Mouse (Mus musculus) subcutaneous adipose tissue, adult 2 months (tissue): ENCODE data around the gene Olfr49. TPM values are rescaled to one million over a fixed set of nuclear protein-coding genes. Genes with fewer than 3 reads are reported as not detected.

Experiments used
- polyA plus RNA-seq: library from polyadenylated mRNA; depleted of rRNA; stranded (reverse); fragments of >200 nt; gene quantifications from 2 replicates; pipeline ENCODE4 v1.2.3, GENCODE M21; 2012; ENCODE audit warnings: low replicate concordance; rRNA removed

Olfr49 gene
- not detected in 2 replicates for polyA plus RNA-seq

GRCm38 (mm10) chr14:54284839-54285238 lies at the start of gene Olfr49:
Gene Olfr49, minus strand, starts transcription at chr14:54284939.

GRCm38 (mm10) chr14:54253741-54254291 lies 30.9 kb downstream of the Olfr49 start, which contains the start of the genes Dad1 and Abhd4:
Gene Dad1, minus strand, starts transcription at chr14:54254104.
Gene Abhd4, plus strand, starts transcription at chr14:54254188.

Other genes starting within 250 kb of the Olfr49 start
- gene Dad1, start 30.8 kb downstream of the Olfr49 start, polyA plus RNA-seq = 572 and 598 TPM in 2 replicates
- 80.7 and 93.4 TPM in 2 replicates for gene Abhd4, start 30.8 kb downstream of the Olfr49 start, polyA plus RNA-seq
- 109 and 164 TPM in 2 replicates for gene Oxa1l, start 75.9 kb upstream of the Olfr49 start, polyA plus RNA-seq
- gene Slc7a7, start 132.8 kb upstream of the Olfr49 start, polyA plus RNA-seq = 13.8 and 25.3 TPM in 2 replicates
- gene Mrpl52, start 142.0 kb upstream of the Olfr49 start, polyA plus RNA-seq = 142 and 264 TPM in 2 replicates
- 117 and 543 TPM in 2 replicates for gene Mmp14, start 146.7 kb upstream of the Olfr49 start, polyA plus RNA-seq
- 132 and 137 TPM in 2 replicates for gene Lrp10, start 179.2 kb upstream of the Olfr49 start, polyA plus RNA-seq
- 0.35 TPM in 1 of 2 replicates, not detected in the other for gene Rem2, start 191.2 kb upstream of the Olfr49 start, polyA plus RNA-seq
- 49.5 and 53.1 TPM in 2 replicates for gene Prmt5, start 232.6 kb upstream of the Olfr49 start, polyA plus RNA-seq